Mouse (Mus musculus): ENCODE data around the gene Myo3b. TPM values are rescaled to one million over a fixed set of nuclear protein-coding genes. Genes with fewer than 3 reads are reported as not detected.

Myo3b gene
- polyA plus RNA-seq, 1 experiment: 0.04 TPM

GRCm38 (mm10) chr2:70177709-70178030, 138.7 kb downstream of the Myo3b start:
- no peak overlapping the region for H3ac ChIP-seq (ENCODE audit: control insufficient read depth, insufficient read length)
- H3K4me2 ChIP-seq (ENCODE audit: low read depth): no peak overlapping the region
- H3K27me3 ChIP-seq (ENCODE audit: control insufficient read depth, insufficient read depth, insufficient read length): no peaks in the 10 kb centered on the region
- no peak overlapping the region for H3K4me3 ChIP-seq
- no peaks in the 10 kb centered on the region for H3K79me2 ChIP-seq (ENCODE audit: control insufficient read depth, insufficient read depth)
- no peak for TF ChIP-seq MYOD1 (IDR thresholded peaks at IDR 0.05; ENCODE audit: control insufficient read depth in 1 of 3, insufficient read length in 2 of 3, low read depth in 2 of 3)
- TF ChIP-seq TCF12 (IDR thresholded peaks at IDR 0.05; ENCODE audit: insufficient read depth, poor library complexity, severe bottlenecking): no peak
- no peak for TF ChIP-seq POLR2AphosphoS2 (IDR thresholded peaks at IDR 0.05; ENCODE audit: insufficient read length, low read depth)
- no peak for TF ChIP-seq TCF3 (IDR thresholded peaks at IDR 0.05; ENCODE audit: insufficient read length, low read depth)
- no peak for TF ChIP-seq MAX (IDR thresholded peaks at IDR 0.05; ENCODE audit: low read depth)
- TF ChIP-seq MYOG (IDR thresholded peaks at IDR 0.05; ENCODE audit: control insufficient read depth in 1 of 3, insufficient read depth in 1 of 3, insufficient read length in 2 of 3, low read depth in 2 of 3): no peak
- H3K36me3 ChIP-seq (ENCODE audit: control insufficient read depth, insufficient read depth): no peaks in the 10 kb centered on the region

- H3K4me3 ChIP-seq: no peak overlapping the region
- H3K27me3 ChIP-seq (ENCODE audit: control insufficient read depth, insufficient read depth, insufficient read length): no peaks in the 10 kb centered on the region
- TF ChIP-seq E2F4 (IDR thresholded peaks at IDR 0.05; ENCODE audit: insufficient read depth) (no peak), TCF12 (IDR thresholded peaks at IDR 0.05; ENCODE audit: insufficient read depth, poor library complexity, severe bottlenecking) (no peak), TCF3 (IDR thresholded peaks at IDR 0.05; ENCODE audit: insufficient read length, low read depth) (no peak), CEBPB (IDR thresholded peaks at IDR 0.05; ENCODE audit: insufficient read depth, poor library complexity, severe bottlenecking) (no peak), MYOD1 (IDR thresholded peaks at IDR 0.05; ENCODE audit: control insufficient read depth in 1 of 3, insufficient read length in 2 of 3, low read depth in 2 of 3) (no peak), SRF (IDR thresholded peaks at IDR 0.05; ENCODE audit: control insufficient read depth, insufficient read length, low read depth) (no peak), POLR2AphosphoS2 (IDR thresholded peaks at IDR 0.05; ENCODE audit: insufficient read length, low read depth) (no peak), MAX (IDR thresholded peaks at IDR 0.05; ENCODE audit: low read depth) (no peak), MYOG (IDR thresholded peaks at IDR 0.05; ENCODE audit: control insufficient read depth in 1 of 3, insufficient read depth in 1 of 3, insufficient read length in 2 of 3, low read depth in 2 of 3) (no peak), POLR2A (IDR thresholded peaks at IDR 0.05; ENCODE audit: insufficient read length, low read depth) (no peak), USF1 (IDR thresholded peaks at IDR 0.05; ENCODE audit: low read depth) (no peak)
- no peak overlapping the region for H3K4me2 ChIP-seq (ENCODE audit: low read depth)
- no peaks in the 10 kb centered on the region for H3K36me3 ChIP-seq (ENCODE audit: control insufficient read depth, insufficient read depth)
- H3ac ChIP-seq (ENCODE audit: control insufficient read depth, insufficient read length): no peak overlapping the region
- no peaks in the 10 kb centered on the region for H3K79me2 ChIP-seq (ENCODE audit: control insufficient read depth, insufficient read depth)
These were observed 139.3 kb downstream of the Myo3b start for GRCm38 (mm10) chr2:70178241-70178640.

- Histone ChIP-seq H3K4me2 (ENCODE audit: low read depth) (peak overlapping the region; percentile 52), H3K4me3 (no peak overlapping the region), H3K36me3 (ENCODE audit: control insufficient read depth, insufficient read depth) (no peaks in the 10 kb centered on the region), H3K79me2 (ENCODE audit: control insufficient read depth, insufficient read depth) (no peaks in the 10 kb centered on the region), H3ac (ENCODE audit: control insufficient read depth, insufficient read length) (no peak overlapping the region), H3K27me3 (ENCODE audit: control insufficient read depth, insufficient read depth, insufficient read length) (no peaks in the 10 kb centered on the region)
- no peak for TF ChIP-seq MYOG (IDR thresholded peaks at IDR 0.05; ENCODE audit: control insufficient read depth in 1 of 3, insufficient read depth in 1 of 3, insufficient read length in 2 of 3, low read depth in 2 of 3)
- TF ChIP-seq MAX (IDR thresholded peaks at IDR 0.05; ENCODE audit: low read depth): no peak
- no peak for TF ChIP-seq USF1 (IDR thresholded peaks at IDR 0.05; ENCODE audit: low read depth)
- no peak for TF ChIP-seq MYOD1 (IDR thresholded peaks at IDR 0.05; ENCODE audit: control insufficient read depth in 1 of 3, insufficient read length in 2 of 3, low read depth in 2 of 3)
- no peak for TF ChIP-seq E2F4 (IDR thresholded peaks at IDR 0.05; ENCODE audit: insufficient read depth)
- TF ChIP-seq POLR2AphosphoS2 (IDR thresholded peaks at IDR 0.05; ENCODE audit: insufficient read length, low read depth): no peak
- TF ChIP-seq CEBPB (IDR thresholded peaks at IDR 0.05; ENCODE audit: insufficient read depth, poor library complexity, severe bottlenecking): no peak
- no peak for TF ChIP-seq POLR2A (IDR thresholded peaks at IDR 0.05; ENCODE audit: insufficient read length, low read depth)
- no peak for TF ChIP-seq TCF12 (IDR thresholded peaks at IDR 0.05; ENCODE audit: insufficient read depth, poor library complexity, severe bottlenecking)
- no peak for TF ChIP-seq SRF (IDR thresholded peaks at IDR 0.05; ENCODE audit: control insufficient read depth, insufficient read length, low read depth)
- no peak for TF ChIP-seq REST (IDR thresholded peaks at IDR 0.05; ENCODE audit: insufficient read depth, insufficient read length)
- no peak for TF ChIP-seq TCF3 (IDR thresholded peaks at IDR 0.05; ENCODE audit: insufficient read length, low read depth)
These were observed 143.3 kb downstream of the Myo3b start for GRCm38 (mm10) chr2:70182150-70182670.

GRCm38 (mm10) chr2:70187040-70187439, 148.1 kb downstream of the Myo3b start:
- H3K4me3 ChIP-seq: no peak overlapping the region
- no peak overlapping the region for H3ac ChIP-seq (ENCODE audit: control insufficient read depth, insufficient read length)
- no peak overlapping the region for H3K4me2 ChIP-seq (ENCODE audit: low read depth)
- H3K36me3 ChIP-seq (ENCODE audit: control insufficient read depth, insufficient read depth): no peaks in the 10 kb centered on the region
- H3K79me2 ChIP-seq (ENCODE audit: control insufficient read depth, insufficient read depth): no peaks in the 10 kb centered on the region
- no peaks in the 10 kb centered on the region for H3K27me3 ChIP-seq (ENCODE audit: control insufficient read depth, insufficient read depth, insufficient read length)
- TF ChIP-seq REST (IDR thresholded peaks at IDR 0.05; ENCODE audit: insufficient read depth, insufficient read length) (no peak), TCF12 (IDR thresholded peaks at IDR 0.05; ENCODE audit: insufficient read depth, poor library complexity, severe bottlenecking) (no peak)

- Histone ChIP-seq H3K27me3 (ENCODE audit: control insufficient read depth, insufficient read depth, insufficient read length) (no peaks in the 10 kb centered on the region), H3K36me3 (ENCODE audit: control insufficient read depth, insufficient read depth) (no peaks in the 10 kb centered on the region), H3ac (ENCODE audit: control insufficient read depth, insufficient read length) (no peak overlapping the region), H3K79me2 (ENCODE audit: control insufficient read depth, insufficient read depth) (no peaks in the 10 kb centered on the region), H3K4me3 (no peak overlapping the region), H3K4me2 (ENCODE audit: low read depth) (no peak overlapping the region)
- TF ChIP-seq MAX (IDR thresholded peaks at IDR 0.05; ENCODE audit: low read depth): no peak
- TF ChIP-seq E2F4 (IDR thresholded peaks at IDR 0.05; ENCODE audit: insufficient read depth): no peak
- TF ChIP-seq MYOG (IDR thresholded peaks at IDR 0.05; ENCODE audit: control insufficient read depth in 1 of 3, insufficient read depth in 1 of 3, insufficient read length in 2 of 3, low read depth in 2 of 3): no peak
- TF ChIP-seq USF1 (IDR thresholded peaks at IDR 0.05; ENCODE audit: low read depth): no peak
- no peak for TF ChIP-seq POLR2A (IDR thresholded peaks at IDR 0.05; ENCODE audit: insufficient read length, low read depth)
- no peak for TF ChIP-seq TCF12 (IDR thresholded peaks at IDR 0.05; ENCODE audit: insufficient read depth, poor library complexity, severe bottlenecking)
- TF ChIP-seq SRF (IDR thresholded peaks at IDR 0.05; ENCODE audit: control insufficient read depth, insufficient read length, low read depth): no peak
- TF ChIP-seq CEBPB (IDR thresholded peaks at IDR 0.05; ENCODE audit: insufficient read depth, poor library complexity, severe bottlenecking): no peak
- TF ChIP-seq MYOD1 (IDR thresholded peaks at IDR 0.05; ENCODE audit: control insufficient read depth in 1 of 3, insufficient read length in 2 of 3, low read depth in 2 of 3): no peak
- TF ChIP-seq TCF3 (IDR thresholded peaks at IDR 0.05; ENCODE audit: insufficient read length, low read depth): no peak
- no peak for TF ChIP-seq POLR2AphosphoS2 (IDR thresholded peaks at IDR 0.05; ENCODE audit: insufficient read length, low read depth)
- no peak for TF ChIP-seq REST (IDR thresholded peaks at IDR 0.05; ENCODE audit: insufficient read depth, insufficient read length)
These were observed 156.7 kb downstream of the Myo3b start for GRCm38 (mm10) chr2:70195418-70196248.

Data from myocyte (in vitro differentiated cells).